Mouse (Mus musculus): ENCODE results near the gene Mrps18a. TPM values are rescaled to one million over a fixed set of nuclear protein-coding genes. Genes with fewer than 3 reads are reported as not detected.

Mrps18a gene
- total RNA-seq, 1 experiment = 90.0 TPM

DNA sequence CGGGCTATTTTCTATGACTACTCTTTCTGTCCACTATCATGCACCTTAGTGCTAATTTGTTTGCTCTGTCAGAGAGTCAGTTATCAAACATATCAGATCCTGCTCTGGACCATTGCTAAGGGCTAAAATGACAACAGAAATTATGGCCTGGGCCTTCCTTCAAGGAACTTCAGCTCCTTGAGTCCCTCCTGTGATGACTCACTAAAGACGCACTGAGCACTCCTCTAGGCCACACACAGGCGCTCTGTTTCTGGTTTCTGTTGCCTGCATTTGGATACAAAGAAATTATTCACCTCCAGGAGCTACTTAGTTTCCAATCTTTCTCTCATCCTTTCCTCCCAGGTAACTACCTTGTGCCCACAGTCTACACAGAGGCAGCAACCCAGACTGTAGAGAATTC lies 39.3 kb upstream of the Mrps18a start:
- no peak for DNase-seq (ENCODE audit: low read depth, low spot score)
- Histone ChIP-seq H3K9me3 (ENCODE audit: control insufficient read depth, insufficient read depth, low read depth, low read length) (no peaks in the 10 kb centered on the region), H3K4me3 (ENCODE audit: insufficient read depth in 1 of 2, low read depth in 1 of 2, low read length in 2 of 2, poor library complexity in 1 of 2, severe bottlenecking in 1 of 2) (no peak overlapping the region), H3K27ac (ENCODE audit: insufficient read depth, low read depth, low read length, poor library complexity, severe bottlenecking) (no peak overlapping the region), H3K9ac (ENCODE audit: insufficient read depth, low read depth, low read length, poor library complexity, severe bottlenecking) (no peak overlapping the region), H3K36me3 (ENCODE audit: control insufficient read depth, insufficient read depth, low read length, poor library complexity, severe bottlenecking) (no peaks in the 10 kb centered on the region), H3K4me1 (ENCODE audit: control insufficient read depth in 2 of 2, insufficient read depth in 2 of 2, low read length in 2 of 2, poor library complexity in 1 of 2) (peaks cover 0 to 9% of the 10 kb centered on the region in 2 experiments; a peak in 3 of 4 replicates)
- in situ Hi-C loops (cut with MboI; ENCODE audit: low sequenced_read_pairs in 2 of 2, unreplicated experiment in 2 of 2) = no loop called here
- TF ChIP-seq MAFK (IDR thresholded peaks at IDR 0.05; ENCODE audit: insufficient read depth, low read depth, low read length) (no peak), ZC3H11A (IDR thresholded peaks at IDR 0.05; ENCODE audit: borderline replicate concordance, low read depth, low read length) (no peak), HCFC1 (IDR thresholded peaks at IDR 0.05; ENCODE audit: borderline replicate concordance, insufficient read depth, low read length) (no peak), ZNF384 (IDR thresholded peaks at IDR 0.05; ENCODE audit: low read depth, low read length) (no peak), CHD2 (IDR thresholded peaks at IDR 0.05; ENCODE audit: low read depth, low read length) (no peak)

- no peaks in the 10 kb centered on the region for H3K9me3 ChIP-seq (ENCODE audit: control insufficient read depth, insufficient read depth, low read depth, low read length)
- H3K27ac ChIP-seq (ENCODE audit: insufficient read depth, low read depth, low read length, poor library complexity, severe bottlenecking) = peak overlapping the region; percentile 9; the same call in 1 of the 2 replicates
- DNase-seq (ENCODE audit: low read depth, low spot score) = peak; percentile 76
- H3K9ac ChIP-seq (ENCODE audit: insufficient read depth, low read depth, low read length, poor library complexity, severe bottlenecking) = peak overlapping the region; percentile 43
- peak overlapping the region; percentile 33 to 53 for H3K4me3 ChIP-seq (ENCODE audit: insufficient read depth in 1 of 2, low read depth in 1 of 2, low read length in 2 of 2, poor library complexity in 1 of 2, severe bottlenecking in 1 of 2)
- TF ChIP-seq MAFK (IDR thresholded peaks at IDR 0.05; ENCODE audit: insufficient read depth, low read depth, low read length) = no peak
- TF ChIP-seq ZNF384 (IDR thresholded peaks at IDR 0.05; ENCODE audit: low read depth, low read length) = no peak
- no peak for TF ChIP-seq CHD2 (IDR thresholded peaks at IDR 0.05; ENCODE audit: low read depth, low read length)
- no peak for TF ChIP-seq ZC3H11A (IDR thresholded peaks at IDR 0.05; ENCODE audit: borderline replicate concordance, low read depth, low read length)
- no peak for TF ChIP-seq HCFC1 (IDR thresholded peaks at IDR 0.05; ENCODE audit: borderline replicate concordance, insufficient read depth, low read length)
- in situ Hi-C loops (cut with MboI; ENCODE audit: low sequenced_read_pairs in 2 of 2, unreplicated experiment in 2 of 2) = no loop called here
- H3K36me3 ChIP-seq (ENCODE audit: control insufficient read depth, insufficient read depth, low read length, poor library complexity, severe bottlenecking) = no peaks in the 10 kb centered on the region
- H3K4me1 ChIP-seq (ENCODE audit: control insufficient read depth in 2 of 2, insufficient read depth in 2 of 2, low read length in 2 of 2, poor library complexity in 1 of 2) = peaks cover 0 to 9% of the 10 kb centered on the region in 2 experiments; a peak in 3 of 4 replicates
Observed at GRCm38 (mm10) chr17:46073730-46074301, 37.0 kb upstream of the Mrps18a start.

DNA sequence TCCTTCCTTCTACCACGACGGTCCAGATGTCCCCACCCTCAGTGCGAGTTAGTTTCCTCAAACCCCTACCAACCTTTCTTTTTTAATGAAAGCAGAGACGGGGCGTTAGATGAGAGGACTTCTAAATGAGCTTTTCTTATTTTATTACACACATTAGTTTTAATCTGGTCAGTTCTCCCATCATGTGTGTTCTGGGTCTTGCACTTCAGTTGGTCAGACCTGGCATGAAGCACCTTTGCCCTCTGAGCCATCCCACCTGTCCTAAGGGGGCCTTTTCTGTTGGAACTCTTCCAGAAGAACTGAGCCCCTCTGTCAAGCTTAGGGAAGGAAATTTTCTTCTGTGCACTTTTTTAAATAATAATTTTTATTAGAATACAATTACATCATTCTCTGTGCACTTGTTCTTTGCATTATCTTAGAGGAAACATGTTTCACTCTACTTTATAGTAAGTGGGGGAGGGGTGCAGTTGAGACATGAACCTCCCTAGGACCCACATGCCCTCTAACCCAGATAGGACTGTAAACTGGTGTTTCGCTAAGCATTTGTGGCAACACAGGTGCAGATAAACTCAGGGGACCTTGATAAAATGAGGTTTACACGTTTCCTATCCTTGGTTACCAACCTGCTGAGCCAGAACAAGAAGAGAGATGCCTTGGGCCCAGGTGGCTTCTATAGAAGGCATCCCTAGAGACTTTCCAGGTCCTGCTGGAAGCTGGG lies 36.2 kb upstream of the Mrps18a start:
- no peaks in the 10 kb centered on the region for H3K9me3 ChIP-seq (ENCODE audit: control insufficient read depth, insufficient read depth, low read depth, low read length)
- H3K27ac ChIP-seq (ENCODE audit: insufficient read depth, low read depth, low read length, poor library complexity, severe bottlenecking) = no peak overlapping the region
- H3K9ac ChIP-seq (ENCODE audit: insufficient read depth, low read depth, low read length, poor library complexity, severe bottlenecking) = 0 out of 2 replicates have a peak overlapping the region, but pooled peaks have one; percentile 43
- H3K4me1 ChIP-seq (ENCODE audit: control insufficient read depth in 2 of 2, insufficient read depth in 2 of 2, low read length in 2 of 2, poor library complexity in 1 of 2) = peaks cover 0 to 9% of the 10 kb centered on the region in 2 experiments; a peak in 3 of 4 replicates
- TF ChIP-seq CHD2 (IDR thresholded peaks at IDR 0.05; ENCODE audit: low read depth, low read length) (no peak), ZC3H11A (IDR thresholded peaks at IDR 0.05; ENCODE audit: borderline replicate concordance, low read depth, low read length) (no peak), ZNF384 (IDR thresholded peaks at IDR 0.05; ENCODE audit: low read depth, low read length) (no peak), HCFC1 (IDR thresholded peaks at IDR 0.05; ENCODE audit: borderline replicate concordance, insufficient read depth, low read length) (no peak), MAFK (IDR thresholded peaks at IDR 0.05; ENCODE audit: insufficient read depth, low read depth, low read length) (no peak)
- no peak for DNase-seq (ENCODE audit: low read depth, low spot score)
- H3K4me3 ChIP-seq (ENCODE audit: insufficient read depth in 1 of 2, low read depth in 1 of 2, low read length in 2 of 2, poor library complexity in 1 of 2, severe bottlenecking in 1 of 2) = peak overlapping the region in 1 of 2 experiments; percentile 53; a peak in 1 of 4 replicates
- H3K36me3 ChIP-seq (ENCODE audit: control insufficient read depth, insufficient read depth, low read length, poor library complexity, severe bottlenecking) = no peaks in the 10 kb centered on the region
- in situ Hi-C loops (cut with MboI; ENCODE audit: low sequenced_read_pairs in 2 of 2, unreplicated experiment in 2 of 2) = no loop called here

DNA sequence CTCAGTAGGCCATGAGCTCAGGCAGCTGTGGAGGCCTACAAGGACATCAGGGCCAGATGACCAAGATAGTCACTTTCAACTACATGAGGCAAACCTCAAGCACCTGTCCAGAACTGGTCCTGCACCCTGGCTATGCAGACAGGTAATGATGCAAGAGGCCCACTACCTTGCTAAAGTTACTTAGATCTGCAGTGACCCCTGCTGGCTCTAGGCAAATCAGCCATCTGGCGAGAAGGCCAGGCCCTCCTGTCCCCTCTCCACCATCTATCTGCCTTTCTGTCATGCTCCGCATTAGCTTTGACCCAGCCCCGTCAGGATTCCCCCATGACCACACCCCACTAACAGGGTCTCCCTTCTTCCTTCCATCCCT lies 35.7 kb upstream of the Mrps18a start:
- Histone ChIP-seq H3K4me1 (ENCODE audit: control insufficient read depth in 2 of 2, insufficient read depth in 2 of 2, low read length in 2 of 2, poor library complexity in 1 of 2) (peaks cover 0 to 8% of the 10 kb centered on the region in 2 experiments; a peak in 3 of 4 replicates), H3K9me3 (ENCODE audit: control insufficient read depth, insufficient read depth, low read depth, low read length) (no peaks in the 10 kb centered on the region), H3K4me3 (ENCODE audit: insufficient read depth in 1 of 2, low read depth in 1 of 2, low read length in 2 of 2, poor library complexity in 1 of 2, severe bottlenecking in 1 of 2) (no peak overlapping the region), H3K27ac (ENCODE audit: insufficient read depth, low read depth, low read length, poor library complexity, severe bottlenecking) (no peak overlapping the region), H3K36me3 (ENCODE audit: control insufficient read depth, insufficient read depth, low read length, poor library complexity, severe bottlenecking) (no peaks in the 10 kb centered on the region), H3K9ac (ENCODE audit: insufficient read depth, low read depth, low read length, poor library complexity, severe bottlenecking) (no peak overlapping the region)
- in situ Hi-C loops (cut with MboI; ENCODE audit: low sequenced_read_pairs in 2 of 2, unreplicated experiment in 2 of 2) = no loop called here
- TF ChIP-seq ZNF384 (IDR thresholded peaks at IDR 0.05; ENCODE audit: low read depth, low read length) (no peak), ZC3H11A (IDR thresholded peaks at IDR 0.05; ENCODE audit: borderline replicate concordance, low read depth, low read length) (peak; percentile 55; the same call in 1 of the 2 replicates)
- no peak for DNase-seq (ENCODE audit: low read depth, low spot score)

Data from ES-E14 (cell line).